9 mouse cellular contexts compared by ENCODE assay signal in the genomic region with DNA sequence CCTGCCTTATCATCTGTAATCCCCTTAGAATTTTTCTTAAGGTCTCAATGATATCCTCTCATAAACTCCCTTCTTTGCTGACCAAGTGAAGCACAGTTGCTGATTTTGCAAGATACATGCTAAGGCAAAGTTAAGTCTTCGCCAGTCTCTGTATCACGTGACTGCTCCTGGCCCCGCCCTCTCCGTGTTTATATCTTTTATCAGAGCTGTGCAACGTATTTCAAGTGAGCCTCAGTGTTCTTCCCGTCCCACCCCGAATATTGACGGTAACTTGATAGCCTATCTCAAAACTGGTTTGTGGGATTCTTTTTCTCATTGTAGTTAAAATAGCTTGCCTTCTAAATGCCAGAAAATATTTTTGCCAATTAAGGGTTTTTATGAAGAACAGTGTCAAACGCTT. TPM values are rescaled to one million over a fixed set of nuclear protein-coding genes. Genes with fewer than 3 reads are reported as not detected.
DNase-seq lines count a peak whose midpoint lies in the region; ATAC-seq lines count a peak whose summit lies in the region.
"Had no signal": no experiment of that assay in that cellular context is flagged by ENCODE, and none has a peak within 500 bp of the region (broad histone marks: within the 10 kb centered on the region; RNA-seq: fewer than 3 reads in every experiment).

No protein-coding gene starts in this region.

- H3K4me1 ChIP-seq in forebrain, embryonic 14.5 days (ENCODE audit: control insufficient read depth, insufficient read depth, low read length) = peaks cover 2% of the 10 kb centered on the region; the same call in 1 of the 2 replicates
- no peaks in the 10 kb centered on the region for H3K4me1 ChIP-seq in neural tube, embryonic 14.5 days (ENCODE audit: control insufficient read depth, insufficient read depth, low read length)

- WGBS in forebrain, embryonic 14.5 days = 60% methylated on average over 9 of the region's 9 CpGs
- 76% methylated on average over 9 of the region's 9 CpGs for WGBS in neural tube, embryonic 14.5 days

- no peaks in the 10 kb centered on the region for H3K27me3 ChIP-seq in forebrain, embryonic 14.5 days (replicated peaks; ENCODE audit: control insufficient read depth, insufficient read depth, low read length)
- no peaks in the 10 kb centered on the region for H3K27me3 ChIP-seq in neural tube, embryonic 14.5 days (ENCODE audit: control insufficient read depth, insufficient read depth, low read length)
- H3K27me3 ChIP-seq: neural tube, embryonic 12.5 days had no signal

- no peaks in the 10 kb centered on the region for H3K36me3 ChIP-seq in forebrain, embryonic 14.5 days (ENCODE audit: control insufficient read depth, insufficient read depth, low read length)
- no peaks in the 10 kb centered on the region for H3K36me3 ChIP-seq in neural tube, embryonic 14.5 days (ENCODE audit: control insufficient read depth, insufficient read depth, low read length)
- H3K36me3 ChIP-seq: neural tube, embryonic 12.5 days had no signal

- DNase-seq in urinary bladder, adult 18-20 months (ENCODE audit: low spot score in 2 of 2) = peak; percentile 47 to 52
- no peak for DNase-seq in urinary bladder, postnatal 10 days (ENCODE audit: low spot score)
- DNase-seq in forebrain, embryonic 14.5 days (ENCODE audit: low spot score) = peak; percentile 30
- peak; percentile 62 for DNase-seq in heart, postnatal 4 days
- DNase-seq in liver = peak; percentile 76
- no peak for DNase-seq in retina, embryonic 14.5 days (ENCODE audit: low spot score)
- DNase-seq in layer of hippocampus, adult 9-11 months = no peak

- peak overlapping the region; percentile 22 for H3K9ac ChIP-seq in forebrain, embryonic 14.5 days (ENCODE audit: low read length)
- H3K9ac ChIP-seq in neural tube, embryonic 14.5 days (replicated peaks; ENCODE audit: low read depth, low read length) = no peak overlapping the region
- H3K9ac ChIP-seq: neural tube, embryonic 12.5 days had no signal

- peak overlapping the region; percentile 39 for H3K4me2 ChIP-seq in forebrain, embryonic 14.5 days (ENCODE audit: low read length)
- peak overlapping the region; percentile 32; the same call in 1 of the 2 replicates for H3K4me2 ChIP-seq in neural tube, embryonic 14.5 days (ENCODE audit: low read depth, low read length)

- 0 out of 2 replicates have a peak, but pooled peaks have one; percentile 52 for ATAC-seq in forebrain, embryonic 14.5 days
- ATAC-seq in neural tube, embryonic 14.5 days (ENCODE audit: low read depth) = no peak

- H3K4me3 ChIP-seq in forebrain, embryonic 14.5 days (ENCODE audit: low read depth, low read length) = no peak overlapping the region
- H3K4me3 ChIP-seq in neural tube, embryonic 14.5 days (ENCODE audit: low read depth, low read length) = no peak overlapping the region
- H3K4me3 ChIP-seq: neural tube, embryonic 12.5 days had no signal

- no peaks in the 10 kb centered on the region for H3K9me3 ChIP-seq in forebrain, embryonic 14.5 days (replicated peaks; ENCODE audit: control insufficient read depth, low read length)
- no peaks in the 10 kb centered on the region for H3K9me3 ChIP-seq in neural tube, embryonic 14.5 days (ENCODE audit: control insufficient read depth, low read length)
- H3K9me3 ChIP-seq: neural tube, embryonic 12.5 days had no signal

- H3K27ac ChIP-seq in forebrain, embryonic 14.5 days (ENCODE audit: low read depth, low read length) = no peak overlapping the region
- H3K27ac ChIP-seq in neural tube, embryonic 14.5 days (ENCODE audit: low read depth, low read length) = no peak overlapping the region
- H3K27ac ChIP-seq: neural tube, embryonic 12.5 days had no signal

RNA-seq across cellular contexts. Expression of a gene that starts 29.5 kb away (rescaled TPM):
- 19.8 and 23.6 TPM in 2 replicates for polyA plus RNA-seq in forebrain, embryonic 14.5 days (2014; fragmentation: Nextera tagmentation; extraction: Ambion mirVana)
- total RNA-seq in heart, postnatal 4 days (2021) = 1 to 10 TPM; 8.5 to 8.6 TPM
- 27.2 and 28.9 TPM in 2 replicates for polyA plus RNA-seq in neural tube, embryonic 14.5 days (2014; fragmentation: Nextera tagmentation; extraction: Ambion mirVana)

RNA-seq across cellular contexts. Expression of a gene that starts 30.3 kb away (rescaled TPM):
- polyA plus RNA-seq in forebrain, embryonic 14.5 days (2014; fragmentation: Nextera tagmentation; extraction: Ambion mirVana) = 14.9 and 16.3 TPM in 2 replicates
- 10 to 100 TPM; 14.1 to 14.9 TPM for total RNA-seq in heart, postnatal 4 days (2021)
- polyA plus RNA-seq in neural tube, embryonic 14.5 days (2014; fragmentation: Nextera tagmentation; extraction: Ambion mirVana) = 16.2 and 18.0 TPM in 2 replicates

RNA-seq across cellular contexts. Expression of a gene that starts 59.0 kb away (rescaled TPM):
- polyA plus RNA-seq in forebrain, embryonic 14.5 days (2014; fragmentation: Nextera tagmentation; extraction: Ambion mirVana) = 30.3 and 36.8 TPM in 2 replicates
- 1 to 10 TPM; 4.1 to 5.8 TPM for total RNA-seq in heart, postnatal 4 days (2021)
- polyA plus RNA-seq in neural tube, embryonic 14.5 days (2014; fragmentation: Nextera tagmentation; extraction: Ambion mirVana) = 25.2 and 26.3 TPM in 2 replicates

Comparison
In these comparisons a context has a peak if more than half of its experiments do, and no peak if none do; other contexts are left out.
1. DNase-seq: peak in urinary bladder, adult 18-20 months (2 of 2), forebrain, embryonic 14.5 days (single experiment), heart, postnatal 4 days (single experiment) and liver (single experiment); none in urinary bladder, postnatal 10 days (single experiment), retina, embryonic 14.5 days (single experiment) and layer of hippocampus, adult 9-11 months (single experiment).